Mouse (Mus musculus) inflammation-experienced regulatory T-cells, adult 16 weeks (primary cell): Measurements from ENCODE around the gene Olfr1212. TPM values are rescaled to one million over a fixed set of nuclear protein-coding genes. Genes with fewer than 3 reads are reported as not detected.

Experiments used
- polyA plus RNA-seq: library from polyadenylated mRNA; unstranded; fragments of 100-300 nt; shearing (Covaris generic); gene quantifications from one replicate; pipeline ENCODE4 v1.2.1, GENCODE M21; 2017

Olfr1212 gene
- not detected for polyA plus RNA-seq

DNA sequence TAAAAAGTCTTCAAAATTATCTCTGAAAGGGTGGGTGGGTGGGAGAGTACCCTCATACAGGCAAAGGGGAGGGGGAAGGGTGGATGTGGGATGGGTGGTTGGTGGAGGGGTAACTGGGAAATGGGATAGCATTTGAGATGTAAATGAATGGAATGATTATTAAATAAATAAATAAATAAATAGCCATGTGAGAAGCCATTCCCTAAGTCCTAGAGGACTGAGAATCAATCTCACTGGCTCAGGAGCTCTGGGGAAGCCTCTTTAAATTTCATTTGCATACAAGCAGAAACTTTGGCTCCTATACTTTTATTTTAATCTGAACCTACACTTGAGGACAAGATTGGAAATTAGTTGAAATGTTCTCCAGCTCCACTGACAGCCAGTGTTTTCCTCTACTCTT is at the start of gene Olfr1212:
Olfr1212 (plus strand) TSS at position 301 of the 400 bp plus-strand sequence.

DNA sequence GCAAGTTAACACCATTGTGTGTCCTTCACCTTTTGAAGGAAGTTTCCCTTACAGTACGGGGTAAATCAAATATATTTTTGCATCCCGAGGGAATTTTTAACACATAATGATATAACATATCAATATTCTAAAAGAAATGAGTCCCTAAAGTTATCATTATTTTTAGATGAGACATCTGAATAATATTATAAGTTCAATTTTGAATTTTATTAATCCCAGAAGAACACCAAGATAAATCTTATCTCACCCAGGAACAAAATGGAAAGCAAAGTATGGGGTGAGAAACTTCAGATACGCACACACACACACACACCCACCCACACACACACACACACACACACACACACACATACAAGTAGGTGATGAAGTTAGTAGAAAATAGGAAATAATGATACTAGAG is 38.7 kb upstream of the Olfr1212 start, which contains the start of gene Olfr1209:
Olfr1209 (minus strand) TSS at position 101 of the 400 bp plus-strand sequence.

DNA sequence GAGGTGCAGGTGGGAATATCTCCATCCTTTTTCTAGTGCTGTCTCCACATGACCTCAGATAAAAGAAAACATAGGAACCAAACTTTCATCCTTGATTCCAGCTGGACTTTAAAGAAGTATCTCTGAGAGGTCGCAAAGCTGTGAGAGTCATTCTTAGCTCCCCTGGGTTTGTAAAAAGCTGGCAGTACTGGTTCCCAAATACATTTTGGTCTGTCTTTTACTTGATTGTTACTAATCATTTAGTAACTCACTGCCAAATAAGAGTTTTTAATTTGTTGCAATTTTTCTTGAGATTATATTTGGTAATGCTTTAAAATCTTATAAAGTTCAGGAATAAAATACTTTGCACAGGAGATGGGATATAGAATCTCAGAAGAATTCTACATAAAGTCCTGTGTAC is 15.8 kb upstream of the Olfr1212 start, which contains the start of gene Olfr1211:
Olfr1211 (minus strand) TSS at position 101 of the 400 bp plus-strand sequence.

DNA sequence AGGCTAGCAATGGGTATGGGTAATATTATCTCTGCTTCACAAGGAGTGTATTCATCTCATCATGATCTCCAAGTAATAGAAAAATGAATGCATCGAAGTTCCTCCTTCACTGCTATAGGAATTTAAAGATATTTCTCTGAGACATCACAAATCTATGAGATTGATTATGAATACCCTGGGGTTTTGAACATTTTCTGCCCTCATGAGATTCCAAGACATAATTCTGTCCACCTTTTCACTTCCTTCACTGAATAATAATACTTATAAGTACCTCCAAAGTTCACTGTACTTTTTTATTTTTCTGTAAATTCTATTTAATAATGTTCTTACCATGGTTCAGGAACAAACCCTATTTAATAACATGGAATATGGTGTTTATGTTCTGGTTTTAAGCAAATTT is 26.4 kb downstream of the Olfr1212 start, which contains the start of gene Gm13762:
Gm13762 (minus strand) TSS at position 101 of the 400 bp plus-strand sequence.

DNA sequence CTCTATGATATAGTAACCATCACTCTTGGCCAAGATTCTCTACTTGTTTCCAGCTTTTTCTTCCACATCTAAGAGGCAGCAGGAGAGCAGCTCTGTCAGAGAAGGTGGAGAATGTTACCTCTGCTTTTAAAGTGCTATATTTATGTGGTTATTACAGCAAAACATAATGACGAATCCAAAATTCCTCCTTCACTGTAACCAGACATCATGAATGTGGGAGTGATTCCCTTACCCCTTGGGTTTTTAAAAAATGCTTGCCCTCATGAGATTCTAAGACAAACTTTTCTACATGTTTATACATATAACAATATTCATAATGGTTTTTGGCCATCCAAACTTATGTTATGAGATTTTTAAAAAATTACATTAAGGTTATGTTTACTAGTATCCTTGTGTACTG is 38.8 kb downstream of the Olfr1212 start, which contains the start of gene Olfr1214:
Olfr1214 (minus strand) TSS at position 101 of the 400 bp plus-strand sequence.

DNA sequence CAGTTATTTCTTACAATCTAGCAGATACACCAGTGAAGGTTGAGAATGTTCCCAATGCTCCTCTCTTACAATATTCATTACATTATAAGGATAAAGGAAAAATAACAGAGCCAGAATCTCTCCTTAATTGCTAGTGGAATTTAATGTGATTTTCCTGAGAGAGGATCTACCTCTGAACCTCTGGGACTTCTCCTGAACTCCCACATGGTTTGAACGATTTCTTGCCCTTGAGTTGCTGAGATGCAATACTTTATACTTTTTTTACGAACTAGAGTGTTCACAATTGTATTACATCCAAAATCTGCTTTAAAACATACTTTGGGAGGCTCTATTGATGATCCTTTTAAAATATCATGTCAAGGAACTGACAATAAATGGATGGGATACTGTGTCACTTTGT is 53.1 kb downstream of the Olfr1212 start, which contains the start of gene Olfr1215:
Olfr1215 (minus strand) TSS at position 101 of the 400 bp plus-strand sequence.

Other genes with a start within 250 kb of the Olfr1212 start
- gene Olfr1196, start 249.4 kb upstream of the Olfr1212 start, polyA plus RNA-seq = not detected
- not detected for gene Olfr1197, start 221.6 kb upstream of the Olfr1212 start, polyA plus RNA-seq
- gene Olfr1198, start 202.6 kb upstream of the Olfr1212 start, polyA plus RNA-seq = not detected
- not detected for gene Olfr1199, start 193.5 kb upstream of the Olfr1212 start, polyA plus RNA-seq
- not detected for gene Olfr1200, start 183.5 kb upstream of the Olfr1212 start, polyA plus RNA-seq
- gene Olfr1201, start 160.9 kb upstream of the Olfr1212 start, polyA plus RNA-seq = not detected
- not detected for gene Olfr1202, start 139.5 kb upstream of the Olfr1212 start, polyA plus RNA-seq
- not detected for gene Olfr1205, start 124.2 kb upstream of the Olfr1212 start, polyA plus RNA-seq
- not detected for gene Olfr1204, start 104.7 kb upstream of the Olfr1212 start, polyA plus RNA-seq
- not detected for gene Olfr1206, start 90.7 kb upstream of the Olfr1212 start, polyA plus RNA-seq
- not detected for gene Olfr1208, start 51.7 kb upstream of the Olfr1212 start, polyA plus RNA-seq
- gene Olfr1209, start 38.8 kb upstream of the Olfr1212 start, polyA plus RNA-seq = not detected
- gene Olfr1211, start 15.9 kb upstream of the Olfr1212 start, polyA plus RNA-seq = not detected
- gene Gm13762, start 26.3 kb downstream of the Olfr1212 start, polyA plus RNA-seq = not detected
- gene Olfr1214, start 38.7 kb downstream of the Olfr1212 start, polyA plus RNA-seq = not detected
- not detected for gene Olfr1215, start 53.0 kb downstream of the Olfr1212 start, polyA plus RNA-seq
- not detected for gene Olfr1216, start 64.4 kb downstream of the Olfr1212 start, polyA plus RNA-seq
- not detected for gene Olfr1217, start 78.1 kb downstream of the Olfr1212 start, polyA plus RNA-seq
- not detected for gene Olfr1218, start 107.2 kb downstream of the Olfr1212 start, polyA plus RNA-seq
- gene Olfr1219, start 129.5 kb downstream of the Olfr1212 start, polyA plus RNA-seq = not detected
- gene Olfr1220, start 152.9 kb downstream of the Olfr1212 start, polyA plus RNA-seq = not detected
- gene Olfr1221, start 163.3 kb downstream of the Olfr1212 start, polyA plus RNA-seq = not detected
- gene Olfr1222, start 179.1 kb downstream of the Olfr1212 start, polyA plus RNA-seq = not detected
- gene Olfr1223, start 197.6 kb downstream of the Olfr1212 start, polyA plus RNA-seq = not detected
- not detected for gene Olfr1224-ps1, start 210.1 kb downstream of the Olfr1212 start, polyA plus RNA-seq
- gene Olfr1225, start 220.7 kb downstream of the Olfr1212 start, polyA plus RNA-seq = not detected
- not detected for gene Olfr1226, start 246.1 kb downstream of the Olfr1212 start, polyA plus RNA-seq